Comparison of ENCODE assay signal across 9 mouse cellular contexts in genomic region chr7:109628935-109629609, GRCm38 (mm10).
DNase-seq lines count a peak whose midpoint lies in the region; ATAC-seq and TF ChIP-seq lines count a peak whose summit lies in the region.
"Had no signal": no experiment of that assay in that cellular context is flagged by ENCODE, and none has a peak within 500 bp of the region (broad histone marks: within the 10 kb centered on the region; RNA-seq: fewer than 3 reads in every experiment).

No protein-coding gene starts in this region.

- no peaks in the 10 kb centered on the region for H3K9me3 ChIP-seq in kidney, embryonic 15.5 days (replicated peaks)

- WGBS in kidney, embryonic 15.5 days: 64% methylated on average over 9 of the region's 9 CpGs

- H3K4me1 ChIP-seq in kidney, embryonic 15.5 days: peaks cover 13% of the 10 kb centered on the region
- peaks cover 33% of the 10 kb centered on the region for H3K4me1 ChIP-seq in embryonic fibroblast, embryonic 13.5 days (ENCODE audit: control insufficient read depth, insufficient read depth, low read length)

- H3K27ac ChIP-seq in kidney, embryonic 15.5 days: peak overlapping the region; percentile 52
- peak overlapping the region; percentile 97 for H3K27ac ChIP-seq in embryonic fibroblast, embryonic 13.5 days (ENCODE audit: insufficient read depth, low read length)
- no peak overlapping the region for H3K27ac ChIP-seq in layer of hippocampus, adult 2 months

- DNase-seq in kidney, adult 18-20 months: no peak
- DNase-seq in kidney, postnatal 25 days: peak; percentile 23 to 43
- DNase-seq in lung, postnatal 4 days: peak; percentile 30 to 74
- DNase-seq in layer of hippocampus, adult 2 months (ENCODE audit: low spot score in 2 of 2): no peak
- no peak for DNase-seq in thymus, postnatal 10 days (ENCODE audit: low spot score in 2 of 2)
- DNase-seq in cerebellum, adult 18-20 months: no peak
- DNase-seq: right cerebral cortex, adult 18-20 months had no signal

- no peak for ATAC-seq in kidney, embryonic 15.5 days (replicated peaks; ENCODE audit: low FRiP score)

- no peak for TF ChIP-seq CTCF in embryonic fibroblast, embryonic 13.5 days (IDR thresholded peaks at IDR 0.05; ENCODE audit: borderline replicate concordance, insufficient read depth, low read length)
- no peak for TF ChIP-seq CTCF in layer of hippocampus, adult 2 months (conservative IDR thresholded peaks at IDR 0.05)

- no peaks in the 10 kb centered on the region for H3K27me3 ChIP-seq in kidney, embryonic 15.5 days

- no peak overlapping the region for H3K4me3 ChIP-seq in kidney, embryonic 15.5 days (replicated peaks)
- H3K4me3 ChIP-seq in embryonic fibroblast, embryonic 13.5 days (ENCODE audit: insufficient read depth, low read length): no peak overlapping the region
- H3K4me3 ChIP-seq in layer of hippocampus, adult 2 months: no peak overlapping the region

- H3K36me3 ChIP-seq in kidney, embryonic 15.5 days: no peaks in the 10 kb centered on the region

- no peak for TF ChIP-seq POLR2A in embryonic fibroblast, embryonic 13.5 days (IDR thresholded peaks at IDR 0.05; ENCODE audit: low read depth, low read length)

- no peak overlapping the region for H3K9ac ChIP-seq in kidney, embryonic 15.5 days

- H3K4me2 ChIP-seq in kidney, embryonic 15.5 days: no peak overlapping the region

Comparison
In these comparisons a context has a peak if more than half of its experiments do, and no peak if none do; other contexts are left out.
1. DNase-seq: peak in kidney, postnatal 25 days (2 of 2) and lung, postnatal 4 days (2 of 2); none in kidney, adult 18-20 months (single experiment), layer of hippocampus, adult 2 months (0 of 2), thymus, postnatal 10 days (0 of 2) and cerebellum, adult 18-20 months (0 of 2).